Mouse (Mus musculus) thymus, adult 2 months (tissue): ENCODE results near the gene Mbtd1.

Experiments used
- CTCF ChIP-seq: fragments of 200-500 bp; IDR thresholded peaks from 2 replicates; pipeline ENCODE4 v1.5.1; 2012; ENCODE audit warnings: mild to moderate bottlenecking, control low read depth, low read length, moderate library complexity, borderline replicate concordance; ENCODE audit not compliant: control insufficient read depth, poor library complexity, insufficient read depth; ENCODE audit errors: extremely low read depth
- POLR2A ChIP-seq: fragments of 200-500 bp; IDR thresholded peaks from 2 replicates; pipeline ENCODE4 v1.6.1; 2012; ENCODE audit warnings: mild to moderate bottlenecking, low read length, control low read depth, moderate library complexity; ENCODE audit not compliant: control insufficient read depth, poor library complexity, insufficient read depth; ENCODE audit errors: extremely low read depth

- TF ChIP-seq POLR2A = no peak
- TF ChIP-seq CTCF = no peak
These were observed 99.6 kb downstream of the Mbtd1 start for GRCm38 (mm10) chr11:93985265-93985664.
